Mouse (Mus musculus) heart, embryonic 13.5 days (tissue): ENCODE measurements around the gene Sox5. TPM values are rescaled to one million over a fixed set of nuclear protein-coding genes. Genes with fewer than 3 reads are reported as not detected.
"Not testable (repeated sequence)": the region's sequence is repeated elsewhere in the genome, so short reads cannot be mapped to it uniquely, and the experiment has no call there.

Source experiments
- ATAC-seq: fragments of 200-750 bp; cut with Nextera tagmentation; 2 replicates; pipeline ENCODE4 v1.8.0; 2017; ENCODE audit warnings: moderate TSS enrichment; ENCODE audit not compliant: insufficient number of reproducible peaks, low FRiP score, low TSS enrichment; ENCODE audit errors: extremely low read depth
- H3K27ac ChIP-seq: fragments of 300-500 bp; sonication (generic); replicated peaks from 2 replicates; pipeline ENCODE4 v1.5.1; 2015; ENCODE audit warnings: moderate library complexity, mild to moderate bottlenecking, inconsistent platforms
- H3K27me3 ChIP-seq: fragments of 300-500 bp; sonication (generic); replicated peaks from 2 replicates; pipeline ENCODE4 v1.6.1; 2015; ENCODE audit warnings: mild to moderate bottlenecking, inconsistent platforms
- H3K36me3 ChIP-seq: fragments of 300-500 bp; sonication (generic); 2 replicates; pipeline ENCODE4 v1.6.1; 2015; ENCODE audit warnings: mild to moderate bottlenecking, inconsistent platforms
- H3K4me1 ChIP-seq: fragments of 300-500 bp; sonication (generic); 2 replicates; pipeline ENCODE4 v1.6.1; 2015; ENCODE audit warnings: inconsistent platforms
- H3K4me2 ChIP-seq: fragments of 300-500 bp; sonication (generic); 2 replicates; pipeline ENCODE4 v1.6.1; 2015; ENCODE audit warnings: inconsistent platforms, mild to moderate bottlenecking, moderate library complexity
- H3K4me3 ChIP-seq: fragments of 300-500 bp; sonication (generic); 2 replicates; pipeline ENCODE4 v1.5.1; 2015; ENCODE audit warnings: moderate library complexity, mild to moderate bottlenecking, inconsistent platforms
- H3K9ac ChIP-seq: fragments of 300-500 bp; sonication (generic); 2 replicates; pipeline ENCODE4 v1.6.1; 2015; ENCODE audit warnings: inconsistent platforms, mild to moderate bottlenecking, moderate library complexity
- H3K9me3 ChIP-seq: fragments of 300-500 bp; sonication (generic); 2 replicates; pipeline ENCODE4 v1.6.1; 2016; ENCODE audit warnings: inconsistent platforms
- WGBS: fragments of 180-500 bp; shearing (Covaris S2); methylation state at CpG from one replicate; pipeline ENCODE4 v1.1.7; 2015; ENCODE audit warnings: mixed read lengths; 5-methylcytosine and 5-hydroxymethylcytosine counted together
- polyA plus RNA-seq: library from polyadenylated mRNA; unstranded; fragments of >200 nt; fragmentation: Nextera tagmentation; extraction: Ambion mirVana; gene quantifications from 2 replicates; pipeline ENCODE4 v1.2.1, GENCODE M21; 2015

Gene Sox5
- polyA plus RNA-seq, 1 experiment from 2014 or later, result 12.1 TPM

GRCm38 (mm10) chr6:144297846-144298245, 483.9 kb downstream of the Sox5 start:
- no peak overlapping the region for H3K4me2 ChIP-seq
- no peak for ATAC-seq
- H3K36me3 ChIP-seq, result peaks cover 4% of the 10 kb centered on the region; the same call in 1 of the 2 replicates
- H3K9ac ChIP-seq, result no peak overlapping the region
- peaks cover 16% of the 10 kb centered on the region; the same call in 1 of the 2 replicates for H3K4me1 ChIP-seq
- H3K4me3 ChIP-seq, result no peak overlapping the region
- H3K9me3 ChIP-seq, result peaks cover 15% of the 10 kb centered on the region
- no peaks in the 10 kb centered on the region for H3K27me3 ChIP-seq
- 64% methylated on average over 5 of the region's 5 CpGs for WGBS
- H3K27ac ChIP-seq, result no peak overlapping the region

GRCm38 (mm10) chr6:144297131-144297530, 484.6 kb downstream of the Sox5 start:
- Histone ChIP-seq H3K4me1 (peaks cover 16% of the 10 kb centered on the region; the same call in 1 of the 2 replicates), H3K4me3 (no peak overlapping the region), H3K27ac (no peak overlapping the region), H3K9ac (no peak overlapping the region), H3K4me2 (no peak overlapping the region), H3K9me3 (peaks cover 15% of the 10 kb centered on the region), H3K27me3 (no peaks in the 10 kb centered on the region), H3K36me3 (peaks cover 4% of the 10 kb centered on the region; the same call in 1 of the 2 replicates)
- WGBS, result 74% methylated on average over 1 of the region's 1 CpGs
- ATAC-seq, result no peak

GRCm38 (mm10) chr6:144291526-144291925, 490.3 kb downstream of the Sox5 start:
- no peak overlapping the region for H3K4me3 ChIP-seq
- peaks cover 15% of the 10 kb centered on the region for H3K9me3 ChIP-seq
- WGBS, result 74% methylated on average over 4 of the region's 4 CpGs
- no peak for ATAC-seq
- H3K9ac ChIP-seq, result no peak overlapping the region
- H3K4me2 ChIP-seq, result no peak overlapping the region
- H3K27ac ChIP-seq, result no peak overlapping the region
- peaks cover 4% of the 10 kb centered on the region; the same call in 1 of the 2 replicates for H3K36me3 ChIP-seq
- no peaks in the 10 kb centered on the region for H3K4me1 ChIP-seq
- H3K27me3 ChIP-seq, result no peaks in the 10 kb centered on the region

DNA sequence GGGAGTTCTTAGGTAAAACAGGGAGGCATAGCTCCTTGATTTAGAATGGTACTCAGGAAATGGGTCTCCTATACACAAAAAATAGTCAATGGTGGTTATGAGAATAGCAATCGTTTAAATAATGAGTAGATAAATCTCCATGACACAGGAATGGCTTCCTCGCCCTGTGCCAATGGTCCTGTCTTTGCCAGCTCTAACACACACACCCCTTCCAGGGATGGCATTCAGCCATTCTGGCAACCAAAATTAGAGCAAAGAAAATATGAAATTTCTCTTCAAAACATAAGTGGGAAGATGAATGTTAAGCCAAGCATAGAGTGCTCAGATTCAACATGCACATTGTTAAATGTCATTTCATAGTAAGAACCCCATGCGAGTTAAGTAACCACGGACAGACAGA, 495.7 kb downstream of the Sox5 start:
- no peak for ATAC-seq
- H3K4me2 ChIP-seq, result no peak overlapping the region
- no peaks in the 10 kb centered on the region for H3K4me1 ChIP-seq
- no peak overlapping the region for H3K9ac ChIP-seq
- 81% methylated on average over 4 of the region's 4 CpGs for WGBS
- H3K27me3 ChIP-seq, result no peaks in the 10 kb centered on the region
- H3K36me3 ChIP-seq, result no peaks in the 10 kb centered on the region
- no peak overlapping the region for H3K4me3 ChIP-seq
- H3K27ac ChIP-seq, result no peak overlapping the region
- H3K9me3 ChIP-seq, result no peaks in the 10 kb centered on the region

DNA sequence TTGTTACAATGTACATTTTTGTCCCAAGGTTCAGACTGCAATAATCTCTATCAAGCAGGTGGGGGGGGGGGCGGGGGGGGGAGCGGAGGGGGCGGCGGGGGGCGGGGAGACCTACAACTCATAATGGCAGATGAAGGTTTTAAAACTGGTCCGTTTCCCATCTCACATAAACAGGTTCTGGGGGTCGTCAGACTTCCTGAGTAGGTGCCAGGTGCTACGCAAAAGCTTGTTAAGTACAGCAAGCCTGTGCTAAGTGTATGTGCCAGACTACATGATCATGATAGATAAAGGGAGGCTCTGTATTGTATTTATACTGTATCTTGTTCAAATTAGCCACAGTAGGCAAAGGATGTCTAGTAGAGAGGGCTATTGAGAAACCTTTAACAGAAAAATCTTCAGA, 498.6 kb downstream of the Sox5 start:
- no peaks in the 10 kb centered on the region for H3K27me3 ChIP-seq
- ATAC-seq, result no peak
- 57% methylated on average over 8 of the region's 8 CpGs for WGBS

GRCm38 (mm10) chr6:144282756-144283155, 499.0 kb downstream of the Sox5 start:
- H3K36me3 ChIP-seq, result no peaks in the 10 kb centered on the region
- 68% methylated on average over 12 of the region's 12 CpGs for WGBS
- H3K4me1 ChIP-seq, result no peaks in the 10 kb centered on the region

More for the DNA sequence above, 498.6 kb downstream of the Sox5 start:
- no peaks in the 10 kb centered on the region for H3K4me1 ChIP-seq
- no peak overlapping the region for H3K27ac ChIP-seq
- H3K36me3 ChIP-seq, result no peaks in the 10 kb centered on the region
- no peaks in the 10 kb centered on the region for H3K9me3 ChIP-seq
- H3K9ac ChIP-seq, result no peak overlapping the region
- H3K4me2 ChIP-seq, result no peak overlapping the region
- H3K4me3 ChIP-seq, result no peak overlapping the region

GRCm38 (mm10) chr6:144281661-144282060, 500.1 kb downstream of the Sox5 start:
- Histone ChIP-seq H3K36me3 (no peaks in the 10 kb centered on the region), H3K9me3 (no peaks in the 10 kb centered on the region), H3K9ac (no peak overlapping the region), H3K4me3 (no peak overlapping the region), H3K4me1 (no peaks in the 10 kb centered on the region), H3K4me2 (no peak overlapping the region), H3K27me3 (no peaks in the 10 kb centered on the region), H3K27ac (no peak overlapping the region)
- 79% methylated on average over 3 of the region's 3 CpGs for WGBS
- ATAC-seq, result no peak

More at GRCm38 (mm10) chr6:144282756-144283155, 499.0 kb downstream of the Sox5 start:
- Histone ChIP-seq H3K27me3 (no peaks in the 10 kb centered on the region), H3K4me2 (no peak overlapping the region), H3K27ac (no peak overlapping the region), H3K4me3 (no peak overlapping the region), H3K9me3 (no peaks in the 10 kb centered on the region), H3K9ac (no peak overlapping the region)
- ATAC-seq, result no peak

- no peaks in the 10 kb centered on the region for H3K27me3 ChIP-seq
- H3K4me1 ChIP-seq, result no peaks in the 10 kb centered on the region; the same call in 1 of the 2 replicates
- ATAC-seq, result no peak
- H3K4me2 ChIP-seq, result no peak overlapping the region
- H3K9ac ChIP-seq, result no peak overlapping the region
- 69% methylated on average over 13 of the region's 13 CpGs for WGBS
- no peaks in the 10 kb centered on the region for H3K9me3 ChIP-seq
- no peak overlapping the region for H3K4me3 ChIP-seq
- H3K27ac ChIP-seq, result no peak overlapping the region
- no peaks in the 10 kb centered on the region for H3K36me3 ChIP-seq
Measured at GRCm38 (mm10) chr6:144278505-144279053, 503.2 kb downstream of the Sox5 start.

GRCm38 (mm10) chr6:144273425-144273824, 508.4 kb downstream of the Sox5 start:
- not testable (repeated sequence) for H3K9ac ChIP-seq, H3K27ac ChIP-seq, H3K4me3 ChIP-seq, H3K36me3 ChIP-seq, ATAC-seq, H3K27me3 ChIP-seq, H3K4me1 ChIP-seq, H3K9me3 ChIP-seq, H3K4me2 ChIP-seq
- 42% methylated on average over 4 of the region's 4 CpGs for WGBS

GRCm38 (mm10) chr6:144271326-144271725, 510.5 kb downstream of the Sox5 start:
- WGBS, result 69% methylated on average over 2 of the region's 2 CpGs
- Histone ChIP-seq H3K9me3 (no peaks in the 10 kb centered on the region), H3K27me3 (no peaks in the 10 kb centered on the region), H3K27ac (no peak overlapping the region), H3K4me1 (no peaks in the 10 kb centered on the region; the same call in 1 of the 2 replicates), H3K36me3 (no peaks in the 10 kb centered on the region), H3K9ac (no peak overlapping the region), H3K4me2 (no peak overlapping the region), H3K4me3 (no peak overlapping the region)
- ATAC-seq, result no peak

DNA sequence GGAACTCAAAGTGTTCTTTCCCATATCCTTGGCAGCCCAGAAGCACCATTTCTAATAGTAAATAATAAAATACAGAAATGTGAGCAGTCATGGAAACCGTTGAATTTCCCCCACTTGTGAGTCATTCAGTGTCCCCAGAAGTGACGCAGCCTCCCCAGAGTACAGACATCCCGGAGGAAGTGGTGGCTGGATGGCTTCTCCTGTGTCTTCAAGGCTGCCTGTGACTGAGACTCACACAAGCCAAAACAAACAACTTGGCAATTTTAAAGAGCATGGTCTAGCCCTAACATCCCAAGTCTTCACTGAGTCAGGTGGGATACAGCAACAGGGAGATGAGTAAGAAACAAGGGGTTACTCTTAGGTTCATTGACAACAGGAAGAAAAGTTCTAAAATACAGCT, 511.5 kb downstream of the Sox5 start:
- no peak overlapping the region for H3K9ac ChIP-seq
- no peaks in the 10 kb centered on the region for H3K27me3 ChIP-seq
- no peak for ATAC-seq
- no peaks in the 10 kb centered on the region for H3K36me3 ChIP-seq
- H3K9me3 ChIP-seq, result no peaks in the 10 kb centered on the region
- no peak overlapping the region for H3K4me2 ChIP-seq
- peaks cover 4% of the 10 kb centered on the region for H3K4me1 ChIP-seq
- H3K4me3 ChIP-seq, result no peak overlapping the region
- H3K27ac ChIP-seq, result no peak overlapping the region
- 65% methylated on average over 3 of the region's 3 CpGs for WGBS

DNA sequence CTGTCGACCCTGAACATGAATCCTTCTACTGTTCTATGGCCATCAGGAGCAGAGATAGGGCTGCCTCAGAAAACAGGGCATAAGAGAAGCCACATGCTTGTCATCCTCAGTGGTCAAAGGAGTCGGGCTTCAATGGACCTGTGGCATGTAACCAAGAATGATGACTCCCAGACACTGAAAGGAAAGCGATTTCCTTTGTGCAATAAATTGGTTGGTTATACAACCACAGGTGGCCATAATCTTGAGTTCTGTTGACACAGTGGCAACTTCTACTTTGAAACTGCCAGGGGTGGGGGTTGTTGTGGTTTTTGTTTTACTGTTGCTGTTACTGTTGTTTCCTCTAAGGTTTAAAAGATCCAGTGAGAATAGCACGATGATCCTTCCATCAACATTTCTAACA, 512.1 kb downstream of the Sox5 start:
- no peak overlapping the region for H3K27ac ChIP-seq
- H3K4me1 ChIP-seq, result peaks cover 4% of the 10 kb centered on the region
- no peaks in the 10 kb centered on the region for H3K36me3 ChIP-seq
- no peak overlapping the region for H3K4me3 ChIP-seq
- no peak overlapping the region for H3K4me2 ChIP-seq
- no peaks in the 10 kb centered on the region for H3K27me3 ChIP-seq
- no peaks in the 10 kb centered on the region for H3K9me3 ChIP-seq
- no peak overlapping the region for H3K9ac ChIP-seq
- WGBS, result 65% methylated on average over 4 of the region's 4 CpGs
- no peak for ATAC-seq
